Mouse (Mus musculus) cortical plate, adult 2 months (tissue): ENCODE results near the gene Tsga10ip.

Experiments used
- CTCF ChIP-seq: fragments of 200-500 bp; IDR thresholded peaks from 2 replicates; pipeline ENCODE4 v1.5.1; 2011; ENCODE audit warnings: mild to moderate bottlenecking, control low read depth, low read length; ENCODE audit not compliant: insufficient read depth; ENCODE audit errors: extremely low read depth
- POLR2A ChIP-seq: fragments of 200-500 bp; IDR thresholded peaks from 2 replicates; pipeline ENCODE4 v1.6.1; 2011; ENCODE audit warnings: mild to moderate bottlenecking, low read length, control low read depth; ENCODE audit not compliant: insufficient read depth; ENCODE audit errors: extremely low read depth

DNA sequence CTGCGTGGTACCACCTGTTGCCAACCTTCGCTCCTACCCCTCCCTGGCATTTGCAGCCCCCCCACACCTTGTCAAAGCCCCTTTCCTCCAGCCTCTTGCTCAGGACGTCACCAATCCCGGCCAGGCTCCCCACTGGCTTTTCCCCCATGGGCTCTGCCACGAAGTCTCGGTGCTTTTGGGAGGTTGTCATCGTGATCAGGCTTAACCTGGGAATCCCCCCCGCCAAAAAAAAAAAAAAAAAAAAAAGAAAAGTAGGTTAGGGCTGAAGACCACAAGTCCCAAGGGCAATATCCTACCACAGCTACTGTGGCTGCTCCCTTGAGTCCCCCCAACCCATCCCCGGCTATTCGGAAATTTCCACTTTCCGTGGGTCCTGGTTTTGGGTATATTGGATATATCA, 36.6 kb downstream of the Tsga10ip start:
- no peak for TF ChIP-seq POLR2A
- no peak for TF ChIP-seq CTCF
